Mouse (Mus musculus) Patski (cell line): ENCODE data around the gene Exoc4. TPM values are rescaled to one million over a fixed set of nuclear protein-coding genes. Genes with fewer than 3 reads are reported as not detected.
A peak's percentile ranks its signal among the peaks of the same experiment; 100 is the strongest.

Experiments used
- ATAC-seq: fragments of 100-300 bp; one replicate; pipeline ENCODE4 v1.8.0; 2021
- CTCF ChIA-PET: fragments of 350-600 bp; sonication (Branson Sonifier 250); formaldehyde crosslinking; loops from one replicate; lab custom pipeline; 2022; ENCODE audit warnings: inconsistent platforms; lab: Charles Lee
- POLR2A ChIA-PET: fragments of 350-600 bp; sonication (Branson Sonifier 250); formaldehyde crosslinking; loops from one replicate; lab custom pipeline; 2022; ENCODE audit warnings: antibody characterized with exemption, inconsistent platforms; lab: Charles Lee
- DNase-seq: peaks from one replicate; pipeline ENCODE4 v3.0.0-alpha.2; 2011; ENCODE audit warnings: low read depth, low spot score
- H3K27me3 ChIP-seq: fragments of 371-371 bp; one replicate; pipeline ENCODE4 v1.5.1; 2021
- CTCF ChIP-seq: fragments of 100-300 bp; IDR thresholded peaks from one replicate; pipeline ENCODE4 v1.5.1; 2021
- in situ Hi-C: fragments of 300-500 bp; cut with MboI; formaldehyde crosslinking; loops from 3 replicates; pipeline ENCODE4 v1.11.1; 2018; ENCODE audit warnings: low pct_unique_long_range_greater_than_20kb, mixed read lengths
- polyA plus RNA-seq: library from polyadenylated mRNA; unstranded; gene quantifications from one replicate; pipeline ENCODE4 v1.2.3, GENCODE M21; 2021

Gene Exoc4
- polyA plus RNA-seq, 1 experiment from 2014 or later = 71.3 TPM

DNA sequence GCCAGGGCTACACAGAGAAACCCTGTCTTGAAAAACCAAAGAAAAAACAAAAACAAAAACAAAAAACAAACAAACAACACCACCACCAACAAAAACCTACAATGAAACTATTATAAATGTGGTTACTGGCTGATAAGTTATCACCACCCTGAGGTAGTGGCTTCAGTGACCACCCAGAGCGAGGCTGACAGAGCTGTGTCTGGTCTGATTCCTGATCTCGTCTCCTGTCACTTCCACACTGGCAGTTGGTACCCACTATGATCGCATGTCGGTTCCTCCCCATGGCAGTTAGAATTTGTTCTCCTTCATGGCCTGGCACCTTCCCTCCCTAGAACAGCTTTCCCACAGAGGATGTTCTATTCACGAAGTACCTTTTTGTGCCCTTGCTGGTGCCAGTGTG, 11.0 kb downstream of the Exoc4 start:
- CTCF ChIA-PET = no interaction called here
- POLR2A ChIA-PET = interaction anchor here (0.8 kb wide), 1 partner anchor 19 kb away, joined by 3 read pairs; no protein-coding TSS in a partner anchor
- in situ Hi-C loops = no loop called here
- DNase-seq (no peak), ATAC-seq (no peak)
- H3K27me3 ChIP-seq = no peaks in the 10 kb centered on the region
- TF ChIP-seq CTCF = no peak

DNA sequence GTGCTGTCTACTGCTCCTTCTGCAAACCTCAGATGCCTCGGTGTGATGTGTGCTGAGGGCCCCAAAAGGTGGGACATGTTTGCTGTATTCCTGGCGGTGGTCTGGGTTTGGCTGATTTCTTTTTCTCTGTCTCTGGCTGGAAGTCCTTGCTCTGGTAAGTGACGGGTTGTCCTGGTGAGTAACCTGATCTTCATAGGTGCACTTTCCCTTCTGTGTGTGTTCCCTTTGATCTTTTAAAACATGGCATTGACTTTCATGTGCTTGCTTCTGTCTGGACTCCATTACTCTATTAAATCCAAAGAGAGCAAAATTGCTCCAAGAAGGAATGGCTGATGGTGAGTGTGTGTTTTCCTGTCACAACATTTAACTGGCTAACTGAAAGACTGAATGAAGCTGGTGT, 12.7 kb downstream of the Exoc4 start:
- TF ChIP-seq CTCF = no peak
- DNase-seq (no peak), ATAC-seq (no peak)
- in situ Hi-C loops = no loop called here
- ChIA-PET POLR2A (no interaction called here), CTCF (interaction anchor here (1.2 kb wide), 1 partner anchor 10 kb away, joined by 4 read pairs; no protein-coding TSS in a partner anchor)
- no peaks in the 10 kb centered on the region for H3K27me3 ChIP-seq

DNA sequence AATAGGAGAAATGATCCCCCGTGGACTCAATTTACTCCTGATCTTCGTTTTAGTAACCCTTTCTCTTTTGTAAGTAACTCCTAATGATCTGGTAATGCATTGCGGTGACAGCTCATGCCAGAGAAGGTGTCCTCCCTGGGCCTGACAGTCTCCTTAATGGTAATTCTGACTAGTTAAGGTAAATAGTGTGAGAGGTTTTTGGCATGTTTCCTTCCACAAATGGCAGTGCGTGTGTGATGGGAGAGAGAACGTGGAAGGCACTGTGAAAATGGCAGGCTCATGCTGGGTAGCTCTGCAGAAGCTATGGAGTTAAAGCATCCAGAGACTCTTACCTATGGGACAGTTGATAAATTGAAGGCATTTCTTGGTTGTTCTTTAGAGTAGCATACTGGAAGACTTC, 15.1 kb downstream of the Exoc4 start:
- ATAC-seq (no peak), DNase-seq (no peak)
- POLR2A ChIA-PET = no interaction called here

DNA sequence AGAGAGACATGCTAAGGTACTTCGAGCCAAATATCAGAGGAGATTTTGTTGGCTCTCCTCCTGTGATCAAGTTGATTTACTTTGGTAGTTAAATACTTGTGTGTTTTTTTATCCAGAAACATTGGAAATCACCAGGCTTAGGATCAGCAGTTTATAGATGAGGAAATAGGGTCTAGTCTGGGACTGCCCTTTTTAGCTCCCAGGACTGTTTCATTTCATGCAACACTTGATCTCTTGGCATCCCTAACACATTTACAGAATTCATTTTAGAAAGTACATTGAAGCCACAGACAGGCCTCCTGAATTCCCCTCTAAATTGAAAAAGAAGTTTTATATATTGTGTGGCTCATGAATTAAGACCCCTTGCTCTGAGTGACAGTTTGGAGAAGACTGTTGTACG, 15.5 kb downstream of the Exoc4 start:
- in situ Hi-C loops = no loop called here
- TF ChIP-seq CTCF = no peak
- ATAC-seq = no peak
- no peaks in the 10 kb centered on the region for H3K27me3 ChIP-seq
- DNase-seq = no peak
- ChIA-PET POLR2A (no interaction called here), CTCF (no interaction called here)

More for the DNA sequence above, 15.1 kb downstream of the Exoc4 start:
- CTCF ChIA-PET = no interaction called here
- TF ChIP-seq CTCF = no peak
- in situ Hi-C loops = no loop called here
- H3K27me3 ChIP-seq = no peaks in the 10 kb centered on the region

DNA sequence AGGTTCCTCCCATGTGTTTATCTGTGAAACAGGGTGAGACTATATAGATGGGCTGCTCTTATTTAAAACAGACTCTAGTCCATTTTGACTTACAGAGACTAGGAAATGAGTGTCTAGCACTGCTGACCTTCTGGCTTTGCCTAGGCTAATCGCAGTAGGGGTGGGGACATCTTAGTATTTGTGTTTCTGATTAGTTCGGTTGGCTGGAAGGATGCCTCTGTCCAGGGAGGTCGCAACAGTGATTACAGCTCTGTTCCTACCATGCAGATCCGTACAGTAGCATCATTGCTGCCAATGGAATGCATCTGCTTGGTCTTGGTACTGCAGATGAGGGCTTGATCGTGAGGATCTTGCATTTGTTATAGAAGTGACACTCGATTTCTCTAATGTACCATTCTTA, 18.7 kb downstream of the Exoc4 start:
- POLR2A ChIA-PET = no interaction called here
- TF ChIP-seq CTCF = no peak
- in situ Hi-C loops = no loop called here
- CTCF ChIA-PET = no interaction called here
- H3K27me3 ChIP-seq = no peaks in the 10 kb centered on the region
- ATAC-seq (no peak), DNase-seq (no peak)

DNA sequence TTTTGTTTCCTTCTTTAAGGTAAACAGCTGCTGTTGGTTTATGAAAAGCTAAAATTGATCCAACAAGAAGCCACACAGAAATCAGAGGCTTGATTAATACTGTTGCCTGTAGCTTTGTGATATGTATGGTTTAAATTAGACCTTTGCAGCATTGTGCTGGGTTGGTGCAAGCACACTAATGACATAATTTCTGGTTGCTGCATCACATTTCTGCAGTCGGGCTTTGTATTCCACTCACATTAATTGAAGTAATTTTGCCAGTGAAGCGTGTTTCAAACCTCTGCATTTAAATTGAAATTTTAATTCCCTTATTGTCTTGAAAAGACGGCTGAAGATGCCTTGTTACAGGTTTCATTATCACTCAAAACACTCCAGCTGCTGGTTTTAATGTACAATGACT, 34.6 kb downstream of the Exoc4 start:
- H3K27me3 ChIP-seq = no peaks in the 10 kb centered on the region
- DNase-seq (no peak), ATAC-seq (no peak)
- no peak for TF ChIP-seq CTCF
- in situ Hi-C loops = no loop called here
- ChIA-PET CTCF (interaction anchor here (0.8 kb wide), 1 partner anchor 16 kb away, joined by 3 read pairs; no protein-coding TSS in a partner anchor), POLR2A (no interaction called here)

DNA sequence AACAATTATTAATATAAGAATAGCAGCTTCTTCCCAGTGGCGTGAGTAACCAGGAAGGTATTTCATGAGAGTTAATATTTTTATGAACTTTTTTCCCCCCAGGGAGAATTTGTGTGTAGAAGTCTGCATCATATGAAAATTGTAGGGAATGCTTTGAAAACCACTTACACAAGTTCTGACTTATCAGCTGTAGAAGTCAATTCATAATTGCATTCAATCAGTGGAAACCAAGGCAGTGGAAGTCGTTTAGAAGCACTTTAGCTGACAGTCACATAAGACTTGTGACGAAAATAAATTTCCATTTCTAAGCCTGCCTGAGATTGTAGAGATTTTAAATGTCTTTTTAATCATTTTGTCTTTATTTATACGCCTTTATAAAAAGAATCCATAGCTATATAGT, 35.1 kb downstream of the Exoc4 start:
- ChIA-PET POLR2A (no interaction called here), CTCF (interaction anchor here (0.8 kb wide), 1 partner anchor 16 kb away, joined by 3 read pairs; no protein-coding TSS in a partner anchor)
- ATAC-seq (no peak), DNase-seq (no peak)
- H3K27me3 ChIP-seq = no peaks in the 10 kb centered on the region
- no peak for TF ChIP-seq CTCF
- in situ Hi-C loops = no loop called here

DNA sequence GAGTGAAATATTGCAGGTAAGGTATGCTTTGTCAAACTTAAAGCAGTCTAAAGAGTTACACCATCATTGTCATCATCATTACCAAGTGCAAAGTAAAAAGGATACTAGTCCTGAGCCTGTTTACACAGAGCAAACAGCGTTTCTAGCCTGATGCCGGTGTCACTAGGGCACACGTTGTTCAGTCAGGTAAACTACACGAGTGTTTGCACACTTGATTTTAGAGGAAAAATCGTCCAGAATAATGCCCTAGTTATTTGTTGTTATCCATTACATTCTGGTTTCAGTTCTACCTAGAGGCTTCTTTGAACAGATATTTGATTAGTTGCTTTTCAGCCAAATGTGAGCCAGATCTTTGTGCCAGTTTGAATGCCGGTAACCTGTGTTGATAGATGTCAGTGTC, 37.5 kb downstream of the Exoc4 start:
- ChIA-PET CTCF (no interaction called here), POLR2A (interaction anchor here (0.6 kb wide), 1 partner anchor 18 kb away, joined by 4 read pairs; no protein-coding TSS in a partner anchor)
- H3K27me3 ChIP-seq = no peaks in the 10 kb centered on the region
- ATAC-seq (no peak), DNase-seq (no peak)
- in situ Hi-C loops = no loop called here
- TF ChIP-seq CTCF = no peak

DNA sequence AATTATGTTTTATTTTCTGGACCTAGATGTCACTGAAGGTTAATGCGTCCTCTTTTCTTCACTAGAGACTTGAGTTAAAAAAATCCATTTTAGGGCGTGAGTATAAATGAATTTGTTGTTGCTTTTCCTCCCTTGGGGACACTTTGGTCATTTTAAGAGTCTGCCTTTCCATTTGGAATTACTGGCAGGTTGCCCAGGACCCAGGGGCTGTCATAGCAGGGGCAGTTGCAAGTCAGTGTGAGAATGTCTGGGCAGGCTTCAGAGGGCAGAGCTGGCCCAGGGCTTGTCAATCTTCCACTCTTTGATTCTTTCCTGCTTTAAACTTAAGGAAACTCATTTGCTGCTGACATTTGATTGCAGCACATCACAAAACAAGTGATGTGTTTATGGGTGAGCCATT, 45.7 kb downstream of the Exoc4 start:
- POLR2A ChIA-PET = interaction anchor here (0.6 kb wide), 1 partner anchor 16 kb away, joined by 4 read pairs; no protein-coding TSS in a partner anchor
- ATAC-seq (no peak), DNase-seq (peak; percentile 4)

DNA sequence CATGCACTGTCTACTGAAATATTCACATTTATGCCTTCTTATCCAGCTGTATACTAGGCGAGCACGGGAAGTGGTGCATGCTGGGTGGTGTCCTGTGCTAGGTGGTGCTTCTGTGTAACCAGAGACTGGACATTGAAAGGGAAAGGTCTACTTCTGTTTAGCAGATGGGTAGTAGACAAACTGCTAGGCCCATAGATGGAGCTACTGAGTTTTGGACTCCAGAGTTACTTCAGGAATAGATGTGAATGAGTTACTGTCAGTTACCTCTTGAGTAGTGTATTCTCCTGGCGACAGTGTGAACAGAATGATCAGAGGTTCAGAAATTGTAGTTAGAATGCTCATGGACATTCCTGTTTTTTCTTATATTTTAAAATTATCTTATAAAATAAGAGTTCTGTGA, 48.7 kb downstream of the Exoc4 start:
- H3K27me3 ChIP-seq = no peaks in the 10 kb centered on the region
- in situ Hi-C loops = no loop called here
- DNase-seq (no peak), ATAC-seq (no peak)
- CTCF ChIA-PET = no interaction called here
- POLR2A ChIA-PET = no interaction called here
- peak; percentile 23 for TF ChIP-seq CTCF

More for the DNA sequence above, 45.7 kb downstream of the Exoc4 start:
- CTCF ChIA-PET = no interaction called here
- no peaks in the 10 kb centered on the region for H3K27me3 ChIP-seq
- no peak for TF ChIP-seq CTCF
- in situ Hi-C loops = no loop called here

DNA sequence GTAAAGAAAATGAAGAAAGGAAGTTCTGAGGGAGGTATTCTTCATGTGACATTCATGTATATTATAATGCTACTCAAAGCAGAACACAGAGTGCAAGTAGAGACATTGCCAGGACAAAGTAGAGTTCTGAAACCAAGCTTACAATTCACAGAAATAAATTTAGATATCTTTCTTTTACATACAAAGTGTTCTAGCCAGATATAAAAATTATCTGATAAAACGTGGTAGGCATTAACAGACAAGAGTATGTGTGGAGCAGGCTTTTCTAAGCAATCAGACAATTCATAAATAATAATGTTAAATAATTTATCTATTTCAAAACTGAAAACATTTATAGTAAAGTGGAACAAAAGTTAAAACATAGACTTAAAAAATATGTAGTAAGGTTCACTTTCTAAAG, 49.9 kb downstream of the Exoc4 start:
- in situ Hi-C loops = no loop called here
- no peaks in the 10 kb centered on the region for H3K27me3 ChIP-seq
- POLR2A ChIA-PET = no interaction called here
- DNase-seq = no peak
- no peak for ATAC-seq
- CTCF ChIA-PET = no interaction called here
- TF ChIP-seq CTCF = no peak

DNA sequence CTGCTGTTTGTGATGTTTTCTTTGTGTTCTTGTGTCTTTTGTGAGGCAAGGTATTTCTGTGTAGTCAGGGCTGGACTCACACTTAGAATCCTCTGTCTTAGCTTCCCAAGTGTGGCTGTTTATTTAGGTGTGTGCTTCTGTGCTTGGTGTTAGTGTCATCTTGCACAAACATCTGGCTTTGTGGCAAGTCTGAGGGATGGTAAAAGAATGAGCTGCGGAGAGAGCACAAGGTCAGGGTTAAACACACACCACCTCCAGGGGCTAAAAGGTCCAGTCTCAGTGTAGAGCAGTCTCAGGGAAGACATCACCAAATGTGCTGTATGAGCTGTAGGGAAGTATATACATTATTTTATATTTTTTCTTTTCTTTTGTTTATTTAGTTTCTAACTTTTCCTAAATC, 57.1 kb downstream of the Exoc4 start:
- CTCF ChIA-PET = interaction anchor here (0.9 to 1.0 kb wide), 2 partner anchors 12 to 31 kb away, joined by 3 read pairs; no protein-coding TSS in a partner anchor
- TF ChIP-seq CTCF = no peak
- DNase-seq (no peak), ATAC-seq (no peak)
- H3K27me3 ChIP-seq = no peaks in the 10 kb centered on the region
- POLR2A ChIA-PET = no interaction called here
- in situ Hi-C loops = no loop called here
